Mouse (Mus musculus) hindbrain, embryonic 12.5 days (tissue): Measurements from ENCODE around the gene Olfr193. TPM values are rescaled to one million over a fixed set of nuclear protein-coding genes. Genes with fewer than 3 reads are reported as not detected.
"Not testable (repeated sequence)": the region's sequence is repeated elsewhere in the genome, so short reads cannot be mapped to it uniquely, and the experiment has no call there.

Experiments used
- ATAC-seq: fragments of 200-750 bp; cut with Nextera tagmentation; 2 replicates; pipeline ENCODE4 v1.8.0; 2017; ENCODE audit warnings: moderate TSS enrichment; ENCODE audit not compliant: low FRiP score
- H3K27ac ChIP-seq: fragments of 300-500 bp; sonication (generic); 2 replicates; pipeline ENCODE4 v1.5.1; 2016; ENCODE audit warnings: mild to moderate bottlenecking
- H3K27me3 ChIP-seq: fragments of 300-500 bp; sonication (generic); 2 replicates; pipeline ENCODE4 v1.6.1; 2016; ENCODE audit warnings: mild to moderate bottlenecking
- H3K36me3 ChIP-seq: fragments of 300-500 bp; sonication (generic); 2 replicates; pipeline ENCODE4 v1.6.1; 2016; ENCODE audit warnings: mild to moderate bottlenecking
- H3K4me1 ChIP-seq: fragments of 300-500 bp; sonication (generic); 2 replicates; pipeline ENCODE4 v1.6.1; 2016
- H3K4me2 ChIP-seq: fragments of 300-500 bp; sonication (generic); replicated peaks from 2 replicates; pipeline ENCODE4 v1.6.1; 2016; ENCODE audit warnings: mild to moderate bottlenecking
- H3K4me3 ChIP-seq: fragments of 300-500 bp; sonication (generic); 2 replicates; pipeline ENCODE4 v1.5.1; 2016; ENCODE audit warnings: mild to moderate bottlenecking
- H3K9ac ChIP-seq: fragments of 300-500 bp; sonication (generic); 2 replicates; pipeline ENCODE4 v1.6.1; 2016; ENCODE audit warnings: mild to moderate bottlenecking, moderate library complexity
- H3K9me3 ChIP-seq: fragments of 300-500 bp; sonication (generic); replicated peaks from 2 replicates; pipeline ENCODE4 v1.6.1; 2016; ENCODE audit warnings: mild to moderate bottlenecking
- WGBS: fragments of 180-500 bp; shearing (Covaris S2); methylation state at CpG from one replicate; pipeline ENCODE4 v1.1.7; 2016; 5-methylcytosine and 5-hydroxymethylcytosine counted together
- polyA plus RNA-seq: library from polyadenylated mRNA; unstranded; fragments of >200 nt; fragmentation: Nextera tagmentation; extraction: Ambion mirVana; gene quantifications from 2 replicates; pipeline ENCODE4 v1.2.1, GENCODE M21; 2016

Gene Olfr193
- polyA plus RNA-seq: not detected in 2 replicates

GRCm38 (mm10) chr16:59111781-59112180 is at the start of gene Olfr193:
Gene Olfr193, minus strand, starts transcription at chr16:59111881.
- Histone ChIP-seq H3K4me1 (no peaks in the 10 kb centered on the region), H3K4me2 (no peak within 1 kb of the TSS), H3K27me3 (no peaks in the 10 kb centered on the region), H3K9ac (no peak within 1 kb of the TSS), H3K9me3 (no peaks in the 10 kb centered on the region), H3K27ac (no peak within 1 kb of the TSS), H3K36me3 (no peaks in the 10 kb centered on the region), H3K4me3 (no peak within 1 kb of the TSS)
- ATAC-seq: no peak
- WGBS: 61% methylated on average over 1 of the region's 1 CpGs

- H3K4me1 ChIP-seq: no peaks in the 10 kb centered on the region
- no peak for ATAC-seq
- no peak overlapping the region for H3K4me2 ChIP-seq
- no peaks in the 10 kb centered on the region for H3K9me3 ChIP-seq
- H3K27ac ChIP-seq: no peak overlapping the region
- H3K36me3 ChIP-seq: no peaks in the 10 kb centered on the region
- WGBS: 91% methylated on average over 2 of the region's 2 CpGs
- H3K4me3 ChIP-seq: no peak overlapping the region
- no peak overlapping the region for H3K9ac ChIP-seq
- no peaks in the 10 kb centered on the region for H3K27me3 ChIP-seq
Observed at GRCm38 (mm10) chr16:59151996-59152395, 40.3 kb upstream of the Olfr193 start.

GRCm38 (mm10) chr16:59146746-59147145 is 35.1 kb upstream of the Olfr193 start, which contains the start of gene Olfr195:
Gene Olfr195, plus strand, starts transcription at chr16:59147046.
- no peaks in the 10 kb centered on the region for H3K4me1 ChIP-seq
- no peaks in the 10 kb centered on the region for H3K27me3 ChIP-seq
- no peak within 1 kb of the TSS for H3K4me2 ChIP-seq
- no peaks in the 10 kb centered on the region for H3K9me3 ChIP-seq
- ATAC-seq: no peak
- 95% methylated on average over 1 of the region's 1 CpGs for WGBS
- H3K27ac ChIP-seq: no peak within 1 kb of the TSS
- no peaks in the 10 kb centered on the region for H3K36me3 ChIP-seq
- no peak within 1 kb of the TSS for H3K9ac ChIP-seq
- no peak within 1 kb of the TSS for H3K4me3 ChIP-seq

- no peak overlapping the region for H3K4me2 ChIP-seq
Observed at GRCm38 (mm10) chr16:59141105-59141504, 29.4 kb upstream of the Olfr193 start.

GRCm38 (mm10) chr16:59130740-59131139 is 19.1 kb upstream of the Olfr193 start:
- Histone ChIP-seq H3K4me1 (no peaks in the 10 kb centered on the region), H3K27me3 (no peaks in the 10 kb centered on the region), H3K27ac (no peak overlapping the region), H3K9me3 (no peaks in the 10 kb centered on the region), H3K4me3 (no peak overlapping the region), H3K9ac (no peak overlapping the region), H3K4me2 (no peak overlapping the region), H3K36me3 (no peaks in the 10 kb centered on the region)
- 86% methylated on average over 1 of the region's 1 CpGs for WGBS
- ATAC-seq: no peak

More at GRCm38 (mm10) chr16:59141105-59141504, 29.4 kb upstream of the Olfr193 start:
- Histone ChIP-seq H3K27ac (no peak overlapping the region), H3K36me3 (no peaks in the 10 kb centered on the region), H3K4me1 (no peaks in the 10 kb centered on the region), H3K4me3 (no peak overlapping the region), H3K9ac (no peak overlapping the region), H3K9me3 (no peaks in the 10 kb centered on the region), H3K27me3 (no peaks in the 10 kb centered on the region)
- ATAC-seq: no peak

GRCm38 (mm10) chr16:59120969-59121368 is 9.3 kb upstream of the Olfr193 start, which contains the start of gene Olfr194:
Gene Olfr194, minus strand, starts transcription at chr16:59121069.
- Histone ChIP-seq H3K9ac (no peak within 1 kb of the TSS), H3K4me2 (no peak within 1 kb of the TSS), H3K4me3 (no peak within 1 kb of the TSS), H3K27ac (no peak within 1 kb of the TSS), H3K9me3 (no peaks in the 10 kb centered on the region), H3K27me3 (no peaks in the 10 kb centered on the region), H3K4me1 (no peaks in the 10 kb centered on the region), H3K36me3 (no peaks in the 10 kb centered on the region)
- no peak for ATAC-seq

- not testable (repeated sequence) for H3K36me3 ChIP-seq
- 75% methylated on average over 5 of the region's 5 CpGs for WGBS
Observed at GRCm38 (mm10) chr16:59108522-59108921, 3.2 kb downstream of the Olfr193 start.

GRCm38 (mm10) chr16:59105312-59105711 is 6.4 kb downstream of the Olfr193 start:
- Histone ChIP-seq H3K4me1 (no peaks in the 10 kb centered on the region), H3K27ac (no peak overlapping the region), H3K4me2 (no peak overlapping the region), H3K9me3 (no peaks in the 10 kb centered on the region), H3K4me3 (no peak overlapping the region), H3K27me3 (no peaks in the 10 kb centered on the region), H3K9ac (no peak overlapping the region), H3K36me3 (no peaks in the 10 kb centered on the region)
- 77% methylated on average over 2 of the region's 2 CpGs for WGBS
- ATAC-seq: no peak

More at GRCm38 (mm10) chr16:59108522-59108921, 3.2 kb downstream of the Olfr193 start:
- not testable (repeated sequence) for H3K4me1 ChIP-seq, H3K9me3 ChIP-seq, H3K9ac ChIP-seq, H3K27ac ChIP-seq, H3K4me3 ChIP-seq, H3K4me2 ChIP-seq, ATAC-seq, H3K27me3 ChIP-seq

GRCm38 (mm10) chr16:59089722-59090121 is 22.0 kb downstream of the Olfr193 start, which contains the start of gene Olfr191:
Gene Olfr191, minus strand, starts transcription at chr16:59089822.
- not testable (repeated sequence) for H3K27me3 ChIP-seq, H3K27ac ChIP-seq, H3K4me2 ChIP-seq, H3K4me1 ChIP-seq, H3K9me3 ChIP-seq, H3K9ac ChIP-seq, H3K4me3 ChIP-seq, ATAC-seq, H3K36me3 ChIP-seq
- WGBS: 33% methylated on average over 1 of the region's 1 CpGs

- H3K27me3 ChIP-seq, H3K9me3 ChIP-seq, H3K4me1 ChIP-seq, H3K4me2 ChIP-seq, H3K4me3 ChIP-seq, H3K9ac ChIP-seq, H3K27ac ChIP-seq, H3K36me3 ChIP-seq, ATAC-seq: not testable (repeated sequence)
- WGBS: 89% methylated on average over 2 of the region's 2 CpGs
Observed at GRCm38 (mm10) chr16:59081113-59081512, 30.6 kb downstream of the Olfr193 start.

- no peak within 1 kb of the TSS for H3K4me2 ChIP-seq
- no peaks in the 10 kb centered on the region for H3K36me3 ChIP-seq
- H3K9ac ChIP-seq: no peak within 1 kb of the TSS
- no peak within 1 kb of the TSS for H3K4me3 ChIP-seq
- H3K27ac ChIP-seq: no peak within 1 kb of the TSS
- no peaks in the 10 kb centered on the region for H3K27me3 ChIP-seq
- no peaks in the 10 kb centered on the region for H3K4me1 ChIP-seq
- WGBS: 88% methylated on average over 5 of the region's 5 CpGs
- no peak for ATAC-seq
- H3K9me3 ChIP-seq: no peaks in the 10 kb centered on the region
Observed at GRCm38 (mm10) chr16:59077905-59078304, 33.8 kb downstream of the Olfr193 start, which contains the start of gene Olfr190. Gene Olfr190, minus strand, starts transcription at chr16:59078005.

- H3K9me3 ChIP-seq: no peaks in the 10 kb centered on the region
- H3K27ac ChIP-seq: no peak overlapping the region
- H3K9ac ChIP-seq: no peak overlapping the region
- no peaks in the 10 kb centered on the region for H3K36me3 ChIP-seq
- no peaks in the 10 kb centered on the region for H3K4me1 ChIP-seq
- no peaks in the 10 kb centered on the region for H3K27me3 ChIP-seq
- H3K4me2 ChIP-seq: no peak overlapping the region
- 92% methylated on average over 1 of the region's 1 CpGs for WGBS
- no peak for ATAC-seq
- no peak overlapping the region for H3K4me3 ChIP-seq
Observed at GRCm38 (mm10) chr16:59073520-59073919, 38.2 kb downstream of the Olfr193 start.

GRCm38 (mm10) chr16:59071755-59072154 is 39.9 kb downstream of the Olfr193 start:
- no peak for ATAC-seq

More at GRCm38 (mm10) chr16:59071755-59072154, 39.9 kb downstream of the Olfr193 start:
- Histone ChIP-seq H3K27ac (no peak overlapping the region), H3K27me3 (no peaks in the 10 kb centered on the region), H3K4me3 (no peak overlapping the region), H3K9me3 (no peaks in the 10 kb centered on the region), H3K36me3 (no peaks in the 10 kb centered on the region), H3K4me1 (no peaks in the 10 kb centered on the region), H3K9ac (no peak overlapping the region), H3K4me2 (no peak overlapping the region)
